Mouse (Mus musculus): ENCODE results near the gene A930017K11Rik.

Gene A930017K11Rik

DNA sequence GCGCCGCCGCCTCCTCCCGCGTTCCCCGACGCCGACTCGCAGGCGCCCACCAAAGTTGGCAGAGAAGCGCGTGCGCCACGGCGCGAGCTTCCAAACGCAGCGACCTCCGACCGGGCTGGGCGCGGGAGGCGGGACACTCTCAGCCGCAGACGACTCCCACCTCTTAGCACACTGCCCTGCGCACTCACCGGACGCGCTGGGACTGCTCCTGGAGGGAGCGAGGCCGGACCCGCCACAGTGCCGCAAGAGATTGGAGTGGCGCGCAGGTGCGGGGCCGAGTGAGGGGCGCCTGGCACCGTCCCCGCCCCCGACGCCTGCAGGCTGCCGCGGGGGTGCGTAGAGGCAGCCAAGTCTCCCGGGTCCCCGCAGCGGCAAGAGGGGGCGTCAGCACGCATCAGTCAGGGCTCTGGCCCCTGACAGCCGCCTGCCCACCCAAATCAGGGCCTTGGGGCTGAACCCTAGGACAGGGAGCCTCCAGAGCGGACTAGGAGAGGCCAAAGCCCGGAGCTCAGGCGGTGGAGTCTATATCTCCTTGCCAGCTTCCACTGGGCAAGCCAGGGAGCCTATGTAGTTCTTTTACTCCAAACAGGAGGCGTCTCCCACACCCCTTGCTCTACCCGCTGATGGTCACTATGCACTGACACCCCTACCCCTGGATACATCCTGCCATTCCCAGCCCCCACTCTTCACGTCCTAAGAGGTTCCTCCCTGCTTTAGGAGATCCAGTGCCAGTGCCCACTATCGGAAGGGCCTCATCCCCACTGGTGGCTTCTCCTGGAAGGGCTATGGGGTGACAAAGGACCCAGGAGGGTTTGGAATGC is at the start of gene A930017K11Rik:
Gene A930017K11Rik (minus strand): TSS at position 763 of the 821 bp plus-strand sequence.
- no peak for DNase-seq

DNA sequence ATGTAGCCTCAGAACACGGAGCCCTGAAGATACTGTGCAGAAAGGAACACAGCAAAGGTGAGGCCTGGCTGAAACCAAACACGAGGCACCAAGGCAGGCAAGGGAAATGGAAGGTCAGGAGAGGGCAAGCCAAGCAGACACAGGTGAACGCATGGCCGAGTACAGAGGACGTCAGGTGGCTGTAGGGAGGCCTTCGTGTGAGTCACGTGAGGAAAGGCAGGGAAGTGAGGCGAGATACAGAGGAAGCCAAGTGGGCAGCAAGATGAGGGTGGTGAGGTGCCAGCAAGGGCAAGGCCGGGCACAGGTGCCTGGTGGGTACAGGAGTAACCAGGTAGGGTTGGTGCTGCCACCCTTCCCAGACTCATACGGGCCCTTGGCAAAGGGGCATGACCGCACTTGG is 46.1 kb upstream of the A930017K11Rik start:
- DNase-seq, result no peak

- DNase-seq, result no peak
These were observed 41.1 kb upstream of the A930017K11Rik start for GRCm38 (mm10) chr17:25993489-25993888.

DNA sequence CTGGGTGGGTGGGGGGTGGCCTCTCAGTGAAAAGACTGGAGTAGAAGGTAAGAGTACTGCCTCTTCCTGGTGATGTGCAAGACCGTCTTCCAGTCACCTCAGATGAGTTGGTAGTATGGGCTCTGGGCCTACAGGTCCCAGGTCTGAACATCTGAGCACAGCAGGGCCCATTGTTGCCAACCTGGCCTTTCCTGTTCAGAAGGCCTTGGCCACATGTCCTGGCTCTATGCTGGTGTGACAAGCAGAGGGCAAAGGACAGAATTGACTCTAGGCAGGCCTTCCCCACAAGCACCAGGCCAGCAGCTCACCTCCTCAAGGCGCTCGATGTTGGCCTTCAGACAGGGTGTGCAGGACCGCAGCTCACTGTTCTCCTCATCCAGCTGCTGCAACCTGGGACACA is 39.9 kb upstream of the A930017K11Rik start:
- no peak for DNase-seq

DNA sequence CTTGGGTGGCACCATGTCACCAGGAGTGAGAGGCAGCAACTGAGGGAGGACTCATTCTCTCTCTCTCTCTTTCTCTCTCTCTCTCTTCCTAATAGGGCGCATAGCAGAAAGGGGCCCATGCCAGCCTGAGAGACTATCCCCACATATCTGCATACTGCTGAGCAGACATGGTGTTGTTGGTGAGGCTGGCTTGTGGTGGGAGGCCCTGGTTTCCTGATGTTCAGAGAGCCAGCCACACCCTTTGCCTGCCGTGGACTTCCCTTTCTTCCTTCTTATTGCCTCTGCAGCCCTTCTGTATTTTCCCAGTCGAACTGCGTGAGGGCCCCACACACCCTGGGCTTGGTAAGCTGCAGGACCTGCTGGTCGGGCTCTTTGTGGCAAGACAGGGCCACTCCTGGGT is 38.0 kb upstream of the A930017K11Rik start:
- no peak for DNase-seq

GRCm38 (mm10) chr17:25985306-25986294 is 33.2 kb upstream of the A930017K11Rik start, which contains the start of gene Capn15:
Capn15 (minus strand) TSS chr17:25985796.
- peak; percentile 93 for DNase-seq

DNA sequence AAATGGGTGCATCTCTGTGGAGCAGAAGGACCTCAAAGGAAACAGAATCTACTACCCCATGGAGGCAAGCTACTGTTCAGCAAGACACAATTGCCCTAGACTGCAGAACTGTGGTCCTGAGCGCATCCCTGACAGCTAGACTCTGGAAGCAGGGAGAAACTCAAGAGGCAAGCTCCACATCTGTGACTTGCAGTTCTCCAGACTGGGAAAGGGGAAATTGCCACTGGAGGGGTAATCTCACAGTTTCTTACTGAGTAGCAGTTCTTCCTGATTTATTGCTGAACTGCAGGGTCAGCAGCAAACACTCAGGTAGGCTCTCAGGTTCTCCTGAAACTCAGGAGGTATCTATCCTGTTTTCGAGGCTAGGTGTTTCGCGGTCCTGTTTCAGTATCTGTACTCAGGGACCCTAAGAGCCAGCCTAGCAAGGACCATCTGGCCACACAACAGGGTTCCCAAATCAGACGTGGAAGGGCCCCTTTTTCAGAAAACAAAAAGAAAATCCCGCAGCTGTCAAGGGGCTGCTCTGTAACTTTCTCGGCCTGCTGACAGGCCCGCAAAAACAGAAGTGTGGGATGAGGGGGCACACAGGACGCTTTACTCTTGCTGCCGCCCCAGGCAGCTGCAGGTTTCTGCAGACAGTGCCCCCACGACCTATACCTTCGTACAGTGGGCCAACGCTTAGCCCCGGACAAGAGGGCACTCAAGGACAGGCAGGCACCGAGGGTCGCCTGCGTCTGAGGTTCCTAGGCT is 32.4 kb upstream of the A930017K11Rik start:
- no peak for DNase-seq

GRCm38 (mm10) chr17:25984066-25984465 is 31.7 kb upstream of the A930017K11Rik start:
- no peak for DNase-seq

DNA sequence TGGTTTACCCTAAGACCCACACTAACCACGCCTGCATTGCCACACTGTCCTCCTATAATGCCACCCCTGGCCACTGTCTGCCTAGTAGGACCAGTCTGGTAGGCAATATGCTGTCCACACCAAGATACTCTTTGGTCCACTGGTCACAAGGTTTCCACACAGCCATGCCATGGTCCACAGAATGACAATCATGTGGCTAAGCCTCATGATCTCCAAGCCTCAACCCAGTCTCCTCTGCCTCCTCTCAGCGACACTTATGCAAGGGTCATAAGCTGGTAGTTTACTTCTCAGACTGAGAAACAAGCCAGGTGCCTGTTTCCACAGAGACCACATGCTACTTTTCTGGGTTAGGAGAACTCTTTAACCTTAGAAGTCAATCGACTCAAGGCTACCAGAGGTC is 30.5 kb upstream of the A930017K11Rik start:
- DNase-seq, result no peak

GRCm38 (mm10) chr17:25980854-25981253 is 28.5 kb upstream of the A930017K11Rik start:
- DNase-seq, result peak; percentile 54

DNA sequence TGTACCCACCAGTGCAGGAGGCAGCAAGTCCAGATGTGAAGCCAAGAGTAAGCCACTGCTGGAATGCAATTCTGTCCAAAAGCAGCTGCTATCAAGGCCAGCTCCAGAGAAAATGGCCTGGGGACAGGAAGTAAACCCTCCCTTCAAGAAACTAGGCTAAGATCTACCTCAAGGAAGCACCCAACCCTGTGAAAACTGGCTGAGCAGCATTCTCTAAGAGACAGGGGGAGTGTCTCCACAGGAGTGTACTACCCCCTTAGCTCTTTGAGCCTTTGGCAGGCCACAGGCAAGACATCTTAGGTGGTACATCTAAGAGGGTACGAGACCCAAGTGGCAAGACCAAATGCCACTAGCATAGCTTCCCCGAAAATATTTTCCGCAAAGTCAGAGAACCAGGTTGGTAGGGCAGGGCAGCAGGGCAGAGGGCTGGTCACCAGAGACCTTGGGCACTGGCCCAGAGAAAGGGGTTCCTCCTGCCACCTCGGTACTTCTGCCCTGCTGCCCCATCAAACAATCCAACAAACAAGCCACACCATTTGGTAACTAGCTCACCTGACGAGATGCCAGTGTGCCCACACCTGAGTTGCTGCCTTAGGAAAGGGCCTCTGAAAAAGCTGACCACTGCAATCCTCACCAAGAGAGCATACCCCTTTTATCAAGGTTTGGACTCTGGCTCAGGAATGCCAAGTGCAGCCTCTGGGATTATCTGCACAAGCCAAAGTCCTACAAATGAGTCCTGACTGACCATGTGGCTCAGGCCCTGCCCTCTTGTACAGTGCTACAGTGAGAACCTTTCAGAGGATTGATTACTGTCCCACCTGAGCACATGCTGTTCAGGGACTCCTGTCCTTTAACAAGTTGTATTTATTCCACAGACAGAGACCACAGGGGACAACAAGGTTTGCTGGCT is 27.7 kb upstream of the A930017K11Rik start:
- no peak for DNase-seq

- no peak for DNase-seq
These were observed 18.8 kb upstream of the A930017K11Rik start for GRCm38 (mm10) chr17:25970954-25971707.

DNA sequence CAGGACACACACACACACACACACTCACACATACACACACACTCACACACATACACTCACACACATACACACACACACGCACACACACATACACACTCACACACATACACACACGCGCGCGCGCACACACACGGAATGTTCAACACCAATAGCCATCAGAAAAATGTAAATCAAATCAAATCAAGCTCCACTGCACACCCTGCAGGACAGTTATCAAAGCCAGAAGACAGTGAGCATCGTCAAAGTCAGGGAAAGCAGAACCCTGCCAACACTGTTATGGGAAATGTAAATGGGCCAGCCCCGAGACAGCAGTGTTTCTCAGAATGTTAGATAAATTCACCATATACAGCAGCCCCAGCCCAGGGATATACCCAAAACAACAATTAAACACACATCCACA is 18.1 kb upstream of the A930017K11Rik start:
- no peak for DNase-seq

- DNase-seq, result peak; percentile 59
These were observed 15.8 kb upstream of the A930017K11Rik start for GRCm38 (mm10) chr17:25968176-25968575.

DNA sequence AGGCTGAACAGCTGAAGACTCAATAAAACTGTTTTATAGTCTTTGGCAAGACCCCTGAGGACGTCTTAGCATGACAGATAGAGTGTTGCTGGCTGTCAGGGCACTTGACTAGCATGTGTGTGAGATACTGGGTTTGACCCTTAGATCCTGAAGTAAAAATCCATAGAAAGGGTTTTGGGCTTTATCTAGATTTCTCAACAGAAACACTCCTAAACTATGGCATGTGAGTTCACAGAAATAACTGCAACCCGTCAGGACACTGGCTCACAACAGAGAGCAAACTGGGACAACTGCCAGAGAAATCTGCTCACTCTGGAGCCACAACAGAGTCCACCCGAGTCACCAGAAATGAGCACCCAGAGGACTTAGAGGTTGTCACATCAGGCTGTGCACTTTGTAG is 15.3 kb upstream of the A930017K11Rik start:
- no peak for DNase-seq

DNA sequence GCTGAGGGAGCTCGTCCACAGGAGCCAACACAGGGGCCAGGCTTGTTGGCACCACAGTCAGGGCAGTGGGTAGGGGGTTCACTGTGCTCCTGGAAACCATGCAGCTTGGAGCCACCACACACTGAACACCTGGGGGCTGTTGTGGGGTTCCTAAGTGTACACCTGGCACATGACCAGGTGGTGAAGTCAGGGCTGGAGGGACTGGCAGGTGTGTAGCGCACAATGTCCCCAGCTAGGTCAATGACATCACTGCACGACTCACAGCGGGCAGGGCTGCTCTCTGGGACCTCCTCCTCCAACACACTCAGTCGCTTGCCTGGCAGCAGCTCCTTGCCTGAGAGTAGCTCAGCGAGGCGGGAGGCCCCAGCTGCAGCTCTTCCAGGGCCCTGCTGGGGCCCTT is 11.9 kb upstream of the A930017K11Rik start:
- no peak for DNase-seq

DNA sequence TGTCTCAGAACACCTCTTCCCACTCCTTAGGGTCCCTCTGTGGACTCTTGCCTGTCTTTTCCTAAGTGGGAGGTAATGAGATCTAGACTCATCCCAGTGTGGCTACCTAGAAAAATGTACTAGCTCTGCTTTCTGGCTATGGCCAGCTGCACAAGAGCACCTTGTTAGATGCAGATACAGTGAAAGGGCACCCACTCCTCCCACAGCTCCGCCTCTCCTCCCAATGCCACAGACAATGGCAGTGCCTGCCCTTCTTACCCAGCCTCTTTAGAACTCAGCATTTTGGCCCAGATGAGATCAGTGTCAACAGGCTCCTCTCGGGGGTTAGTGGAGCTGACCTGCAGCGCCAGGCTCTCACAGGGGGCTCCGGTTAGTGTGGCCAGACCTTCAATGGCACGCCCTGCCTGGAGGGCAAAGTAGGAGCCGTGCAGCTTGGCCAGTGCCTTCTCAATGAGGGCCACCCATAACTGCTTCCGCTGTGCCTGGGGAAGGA is 10.1 kb upstream of the A930017K11Rik start:
- DNase-seq, result no peak

DNA sequence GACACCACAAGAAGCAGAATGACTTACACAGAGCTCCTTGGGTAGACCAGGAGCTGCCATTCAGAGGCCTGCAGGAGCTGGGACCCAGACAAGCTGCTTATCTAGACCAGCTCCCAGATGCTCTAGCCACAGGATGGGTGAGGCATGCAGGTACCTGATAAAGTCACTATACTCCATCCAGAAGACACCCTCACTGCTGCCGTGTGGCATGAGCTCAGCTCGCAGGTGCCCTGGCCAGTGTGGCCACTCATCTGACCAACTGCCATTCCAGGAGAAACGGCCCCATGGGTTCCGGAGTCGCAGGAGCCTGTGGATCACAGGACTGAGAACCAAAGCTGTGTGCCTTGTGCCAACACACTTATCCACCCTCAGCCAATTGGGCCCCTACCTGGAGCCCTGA is 9.2 kb upstream of the A930017K11Rik start:
- DNase-seq, result no peak

DNA sequence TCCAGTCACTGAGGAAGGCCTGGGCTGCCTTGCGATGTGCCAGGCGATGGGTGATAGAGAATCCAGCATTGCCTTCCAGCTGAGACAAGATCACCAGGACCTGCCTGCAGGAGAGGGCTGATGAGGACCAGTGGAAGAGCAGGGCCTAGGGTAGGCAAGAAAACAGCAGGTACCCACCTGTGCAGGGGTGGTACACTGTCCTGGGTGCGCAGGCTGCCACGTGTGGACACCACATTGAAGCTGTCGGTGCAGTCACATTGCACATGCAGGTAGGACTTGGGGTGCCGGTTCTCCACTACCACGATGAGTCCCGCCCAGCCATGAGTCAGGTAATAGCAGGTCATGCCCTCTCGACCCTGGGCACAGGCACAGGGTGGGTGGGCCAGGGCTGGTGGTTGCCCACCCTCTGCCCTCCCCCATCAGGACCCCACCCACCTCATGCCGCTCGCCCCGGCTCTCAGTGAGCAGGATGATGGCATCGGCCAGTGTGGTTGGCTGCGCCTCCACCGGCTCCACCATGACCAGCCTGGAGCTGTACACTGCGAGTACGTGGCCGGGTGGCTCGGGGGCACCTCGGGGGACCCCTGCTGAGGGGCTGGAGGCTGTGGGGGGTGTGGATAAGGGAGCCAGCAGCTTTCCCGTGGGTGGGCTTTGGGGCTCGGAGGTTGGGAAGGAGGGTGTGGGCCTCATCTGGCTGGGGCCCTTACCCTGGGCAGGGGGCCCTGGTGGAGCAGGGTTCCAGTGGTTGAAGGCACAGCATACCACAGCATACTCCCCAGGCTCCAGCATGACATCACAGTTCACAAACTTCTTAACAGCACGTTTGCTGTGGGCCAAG is 7.5 kb upstream of the A930017K11Rik start:
- DNase-seq, result no peak

All from kidney, adult 18-20 months (tissue).